Mouse (Mus musculus) liver, embryonic 14.5 days (tissue): ENCODE measurements around the gene Vcan. TPM values are rescaled to one million over a fixed set of nuclear protein-coding genes. Genes with fewer than 3 reads are reported as not detected.

ENCODE experiments used
- ATAC-seq: fragments of 200-750 bp; cut with Nextera tagmentation; 2 replicates; pipeline ENCODE4 v1.8.0; 2017; ENCODE audit warnings: moderate number of reproducible peaks, mild to moderate bottlenecking, moderate library complexity; ENCODE audit not compliant: insufficient read depth
- DNase-seq, 3 experiments: peaks; one replicate each; pipeline ENCODE4 v3.0.0-alpha.2; 2012 to 2013; ENCODE audit warnings: low read depth in 3 of 3, low spot score in 3 of 3
- H3K27ac ChIP-seq: fragments of 300-500 bp; sonication (generic); 2 replicates; pipeline ENCODE4 v1.5.1; 2014; ENCODE audit warnings: moderate library complexity, mild to moderate bottlenecking, control low read depth, inconsistent platforms
- H3K27me3 ChIP-seq: fragments of 300-500 bp; sonication (generic); 2 replicates; pipeline ENCODE4 v1.6.1; 2014; ENCODE audit warnings: mild to moderate bottlenecking, low read length, moderate library complexity; ENCODE audit not compliant: control insufficient read depth, insufficient read depth
- H3K36me3 ChIP-seq: fragments of 300-500 bp; sonication (generic); replicated peaks from 2 replicates; pipeline ENCODE4 v1.6.1; 2014; ENCODE audit warnings: low read depth; ENCODE audit not compliant: control insufficient read depth, insufficient read depth
- H3K4me1 ChIP-seq, 2 experiments: fragments of 200-500 bp in 1 of 2; fragments of 300-500 bp in 1 of 2; sonication (generic) in 1 of 2; replicated peaks; 2 replicates each; pipeline ENCODE4 v1.6.1; 2012 to 2014; ENCODE audit warnings: antibody characterized with exemption in 1 of 2, inconsistent platforms in 1 of 2, low read length in 1 of 2; ENCODE audit not compliant: control insufficient read depth in 2 of 2, insufficient read depth in 2 of 2
- H3K4me2 ChIP-seq: fragments of 300-500 bp; sonication (generic); 2 replicates; pipeline ENCODE4 v1.6.1; 2014; ENCODE audit warnings: low read depth, mild to moderate bottlenecking, control low read depth, moderate library complexity
- H3K4me3 ChIP-seq, 2 experiments: fragments of 200-500 bp in 1 of 2; fragments of 300-500 bp in 1 of 2; sonication (generic) in 1 of 2; 2 replicates each; pipeline ENCODE4 v1.5.1; 2012 to 2014; ENCODE audit warnings: low read depth in 2 of 2, low read length in 2 of 2, mild to moderate bottlenecking in 2 of 2, control low read depth in 1 of 2, inconsistent platforms in 1 of 2, moderate library complexity in 1 of 2; ENCODE audit not compliant: insufficient read depth in 1 of 2
- H3K9ac ChIP-seq: fragments of 300-500 bp; sonication (generic); replicated peaks from 2 replicates; pipeline ENCODE4 v1.6.1; 2014; ENCODE audit warnings: mild to moderate bottlenecking, control low read depth, moderate library complexity
- H3K9me3 ChIP-seq: fragments of 300-500 bp; sonication (generic); 2 replicates; pipeline ENCODE4 v1.6.1; 2016; ENCODE audit warnings: low read length, mixed read lengths; ENCODE audit not compliant: control insufficient read depth
- CTCF ChIP-seq: IDR thresholded peaks from 2 replicates; pipeline ENCODE4 v1.5.1; 2016; ENCODE audit warnings: antibody characterized with exemption, low read depth, control low read depth
- EP300 ChIP-seq: IDR thresholded peaks from 2 replicates; pipeline ENCODE4 v1.6.1; 2016; ENCODE audit warnings: antibody characterized with exemption, low read depth
- WGBS: fragments of 180-500 bp; shearing (Covaris S2); extraction: QIAGEN DNeasy Blood & Tissue Kit; methylation state at CpG from one replicate; pipeline ENCODE4 v1.1.7; 2014; ENCODE audit not compliant: insufficient replicate concordance; 5-methylcytosine and 5-hydroxymethylcytosine counted together
- polyA plus RNA-seq, 2 experiments: library from polyadenylated mRNA; depleted of rRNA in 1 of 2; stranded (reverse) in 1 of 2; unstranded in 1 of 2; fragments of >200 nt; fragmentation: Nextera tagmentation in 1 of 2; extraction: Ambion mirVana in 1 of 2; gene quantifications; 2 replicates each; pipeline versions ENCODE4 v1.2.1 to v1.2.3; 2012 to 2014

Gene Vcan
- polyA plus RNA-seq, 2 experiments = 1.3 to 1.6 TPM

GRCm38 (mm10) chr13:89634137-89634683 is 108.1 kb downstream of the Vcan start:
- no peak for ATAC-seq
- no peak for TF ChIP-seq EP300
- peak; percentile 65 for TF ChIP-seq CTCF

GRCm38 (mm10) chr13:89619064-89619463 is 123.2 kb downstream of the Vcan start:
- no peak overlapping the region for H3K4me3 ChIP-seq
- ATAC-seq (no peak), DNase-seq (no peak)
- 64% methylated on average over 3 of the region's 3 CpGs for whole genome bisulfite sequencing
- no peaks in the 10 kb centered on the region for H3K27me3 ChIP-seq
- no peak overlapping the region for H3K9ac ChIP-seq
- TF ChIP-seq CTCF = no peak
- no peak for TF ChIP-seq EP300
- H3K36me3 ChIP-seq = no peaks in the 10 kb centered on the region
- H3K4me2 ChIP-seq = no peak overlapping the region
- no peaks in the 10 kb centered on the region for H3K9me3 ChIP-seq
- no peak overlapping the region for H3K27ac ChIP-seq
- H3K4me1 ChIP-seq = no peaks in the 10 kb centered on the region

More at GRCm38 (mm10) chr13:89634137-89634683, 108.1 kb downstream of the Vcan start:
- no peaks in the 10 kb centered on the region for H3K27me3 ChIP-seq
- no peaks in the 10 kb centered on the region for H3K36me3 ChIP-seq
- no peak overlapping the region for H3K27ac ChIP-seq
- H3K4me3 ChIP-seq = no peak overlapping the region
- H3K4me2 ChIP-seq = no peak overlapping the region
- DNase-seq = peak in 2 of 3 experiments; percentile 4 to 13
- WGBS = 23% methylated on average over 4 of the region's 4 CpGs
- H3K9me3 ChIP-seq = no peaks in the 10 kb centered on the region
- no peaks in the 10 kb centered on the region for H3K4me1 ChIP-seq
- H3K9ac ChIP-seq = no peak overlapping the region

GRCm38 (mm10) chr13:89607399-89607798 is 134.9 kb downstream of the Vcan start:
- Histone ChIP-seq H3K4me3 (no peak overlapping the region), H3K9ac (no peak overlapping the region), H3K9me3 (no peaks in the 10 kb centered on the region), H3K27ac (no peak overlapping the region), H3K4me1 (no peaks in the 10 kb centered on the region), H3K27me3 (no peaks in the 10 kb centered on the region), H3K4me2 (no peak overlapping the region), H3K36me3 (no peaks in the 10 kb centered on the region)
- no peak for ATAC-seq
- TF ChIP-seq CTCF = no peak
- no peak for TF ChIP-seq EP300
- WGBS = 61% methylated on average over 3 of the region's 3 CpGs
- DNase-seq = no peak

Other genes starting within 250 kb of the Vcan start
- 0.42 and 0.73 TPM in 2 replicates for gene Hapln1, start 202.7 kb downstream of the Vcan start, polyA plus RNA-seq (2012; rRNA removed)
- 0.28 and 0.58 TPM in 2 replicates for gene Hapln1, start 202.7 kb downstream of the Vcan start, polyA plus RNA-seq (2014; fragmentation: Nextera tagmentation; extraction: Ambion mirVana)